Mouse (Mus musculus): Measurements from ENCODE around the gene Gps2. TPM values are rescaled to one million over a fixed set of nuclear protein-coding genes. Genes with fewer than 3 reads are reported as not detected.

The Gps2 gene
- total RNA-seq (2021) = 10 to 100 TPM; 37.8 to 38.3 TPM

GRCm38 (mm10) chr11:69913554-69914371, at the start of gene Gps2:
Gene Gps2, plus strand, starts transcription at chr11:69913888.
- peak; percentile 93 for DNase-seq
- intact Hi-C loops (cut with DNase I) = no loop called here

- no peak for DNase-seq
- intact Hi-C loops (cut with DNase I) = no loop called here
These were observed 49.4 kb upstream of the Gps2 start for GRCm38 (mm10) chr11:69864138-69864860.

GRCm38 (mm10) chr11:69865561-69865960, 48.1 kb upstream of the Gps2 start:
- no peak for DNase-seq
- intact Hi-C loops (cut with DNase I) = no loop called here

GRCm38 (mm10) chr11:69867335-69867734, 46.4 kb upstream of the Gps2 start:
- intact Hi-C loops (cut with DNase I) = no loop called here
- no peak for DNase-seq

GRCm38 (mm10) chr11:69870289-69871069, 43.2 kb upstream of the Gps2 start:
- intact Hi-C loops (cut with DNase I) = no loop called here
- DNase-seq = no peak

- DNase-seq = no peak
- intact Hi-C loops (cut with DNase I) = no loop called here
These were observed 41.9 kb upstream of the Gps2 start for GRCm38 (mm10) chr11:69871822-69872221.

- intact Hi-C loops (cut with DNase I) = no loop called here
These were observed 41.2 kb upstream of the Gps2 start for GRCm38 (mm10) chr11:69872451-69872850.

GRCm38 (mm10) chr11:69876186-69876585, 37.5 kb upstream of the Gps2 start:
- DNase-seq = no peak

More at GRCm38 (mm10) chr11:69872451-69872850, 41.2 kb upstream of the Gps2 start:
- no peak for DNase-seq

DNA sequence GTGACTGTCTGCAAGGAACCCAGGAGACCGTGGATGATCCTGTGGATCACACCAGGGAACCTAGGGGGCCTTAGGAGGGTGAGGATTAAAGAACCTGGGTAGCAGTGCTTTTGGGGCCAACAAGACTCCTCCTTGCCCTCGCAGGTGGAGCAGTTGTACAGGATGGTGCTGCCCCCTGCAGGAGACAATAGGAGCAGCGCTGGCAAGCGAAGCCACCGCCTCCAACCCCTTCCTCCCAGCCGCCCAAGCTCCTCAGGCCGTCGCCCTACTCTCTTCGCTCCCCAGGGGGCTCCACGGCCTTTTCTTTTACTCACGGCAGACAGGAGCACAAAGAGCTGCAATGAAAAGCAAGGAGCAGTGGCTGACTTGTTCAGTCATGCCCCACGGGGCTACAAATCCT, 36.8 kb upstream of the Gps2 start:
- DNase-seq = peak; percentile 86
- intact Hi-C loops (cut with DNase I) = no loop called here

More at GRCm38 (mm10) chr11:69876186-69876585, 37.5 kb upstream of the Gps2 start:
- intact Hi-C loops (cut with DNase I) = no loop called here

DNA sequence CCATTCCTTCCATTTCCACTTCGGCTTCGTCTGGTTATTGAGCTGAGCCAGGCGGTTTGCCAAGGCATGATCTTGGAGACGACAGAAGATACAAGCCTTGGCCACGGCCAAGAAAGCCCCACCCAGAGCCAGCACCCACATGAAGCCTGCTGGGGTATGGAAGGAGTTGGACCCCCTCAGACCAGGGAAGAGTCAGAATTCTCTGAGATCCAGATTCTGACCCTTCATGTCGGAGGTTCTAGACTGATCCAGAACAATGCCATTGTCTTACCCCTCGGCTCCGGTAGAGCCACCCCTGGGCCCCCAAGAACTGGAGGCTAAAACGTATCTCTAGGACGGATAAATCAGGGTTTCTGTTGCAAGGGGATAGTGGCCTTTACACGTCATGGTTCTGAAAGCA, 35.8 kb upstream of the Gps2 start, which contains the start of gene Tmem95:
Gene Tmem95 (minus strand): TSS at position 141 of the 400 bp plus-strand sequence.
- intact Hi-C loops (cut with DNase I) = no loop called here
- DNase-seq = no peak

GRCm38 (mm10) chr11:69878399-69878798, 35.3 kb upstream of the Gps2 start:
- DNase-seq = no peak
- intact Hi-C loops (cut with DNase I) = no loop called here

- intact Hi-C loops (cut with DNase I) = no loop called here
- DNase-seq = no peak
These were observed 34.7 kb upstream of the Gps2 start for GRCm38 (mm10) chr11:69878952-69879351.

- DNase-seq = no peak
- intact Hi-C loops (cut with DNase I) = no loop called here
These were observed 34.0 kb upstream of the Gps2 start for GRCm38 (mm10) chr11:69879711-69880110.

DNA sequence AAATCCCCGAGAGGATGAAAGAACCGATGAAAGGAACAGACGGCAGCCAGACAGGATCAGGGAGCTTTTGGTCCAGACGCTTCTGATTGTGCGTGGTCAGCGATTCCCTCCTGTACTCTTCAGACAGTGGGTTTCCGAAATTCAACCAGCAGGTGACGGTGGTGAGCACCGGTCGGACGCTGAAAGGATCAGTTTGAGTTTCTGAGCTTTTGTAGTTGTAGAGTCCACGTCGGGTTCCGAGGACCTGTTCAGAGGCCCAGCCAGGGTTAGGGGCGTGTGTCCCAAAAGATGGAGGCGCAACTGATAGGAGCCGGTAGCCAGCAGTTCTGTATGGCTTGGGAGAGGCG, 33.2 kb upstream of the Gps2 start:
- peak; percentile 60 for DNase-seq
- intact Hi-C loops (cut with DNase I) = no loop called here

DNA sequence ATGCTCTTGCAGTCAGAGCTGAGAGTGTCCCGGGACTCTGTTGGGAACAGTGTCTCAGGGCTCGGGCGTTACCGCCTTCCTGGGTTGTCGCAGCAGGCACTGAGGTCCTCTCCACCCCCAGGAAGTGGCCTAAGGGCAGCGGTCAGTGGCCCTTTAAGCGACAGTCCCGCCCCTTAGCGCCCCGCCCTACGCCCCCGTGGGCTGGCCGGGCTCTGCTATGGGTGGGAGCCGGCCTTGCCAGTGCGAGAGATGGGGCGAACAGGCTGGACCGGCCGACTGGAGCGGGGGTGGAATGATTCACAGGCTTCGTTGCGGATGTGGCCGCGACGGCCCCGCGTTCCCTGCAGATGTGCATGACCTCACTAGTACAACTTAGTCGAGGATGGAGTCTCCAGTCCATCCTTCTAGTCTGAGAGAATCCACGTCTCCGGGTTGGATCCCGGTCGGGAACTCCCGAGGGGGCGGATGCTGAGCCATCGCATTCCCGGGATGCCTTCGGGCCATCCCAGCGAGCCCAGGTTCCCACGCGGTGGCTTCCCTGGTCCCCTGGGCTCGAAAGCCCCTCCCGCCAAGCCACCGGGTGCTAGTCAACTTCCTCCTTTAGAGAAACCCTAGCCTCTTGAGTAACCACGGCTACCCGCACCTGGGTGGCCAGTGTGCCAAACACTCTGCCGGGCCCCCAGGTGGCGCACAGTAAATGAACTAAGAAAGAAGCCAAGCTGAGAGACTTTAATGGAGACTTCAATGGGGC, 32.7 kb upstream of the Gps2 start, which contains the start of gene Kctd11:
Gene Kctd11 (minus strand): TSS at position 554 of the 751 bp plus-strand sequence.
- DNase-seq = peak; percentile 75
- intact Hi-C loops (cut with DNase I) = no loop called here

- DNase-seq = no peak
- intact Hi-C loops (cut with DNase I) = no loop called here
These were observed 31.7 kb upstream of the Gps2 start for GRCm38 (mm10) chr11:69881787-69882670.

DNA sequence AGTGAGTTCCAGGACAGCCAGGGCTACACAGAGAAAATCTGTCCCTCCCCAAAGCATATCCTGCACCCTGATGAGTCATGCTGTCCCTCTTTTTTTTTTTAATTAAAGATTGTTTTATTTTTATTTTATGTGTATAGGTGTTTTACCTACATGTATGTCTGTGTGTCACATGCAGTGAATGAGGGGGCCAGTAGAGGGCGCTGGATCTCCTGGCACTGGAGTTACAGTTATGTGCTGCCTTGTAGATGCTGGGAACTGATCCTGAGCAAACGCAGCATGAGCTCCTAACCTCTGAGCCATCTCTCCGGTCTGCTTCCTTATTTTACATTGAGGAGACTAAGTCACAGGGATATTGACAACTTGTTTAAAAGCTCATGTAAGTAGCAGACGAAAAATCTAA, 30.6 kb upstream of the Gps2 start:
- intact Hi-C loops (cut with DNase I) = no loop called here
- DNase-seq = no peak

- no peak for DNase-seq
- intact Hi-C loops (cut with DNase I) = no loop called here
These were observed 30.0 kb upstream of the Gps2 start for GRCm38 (mm10) chr11:69883527-69884151.

DNA sequence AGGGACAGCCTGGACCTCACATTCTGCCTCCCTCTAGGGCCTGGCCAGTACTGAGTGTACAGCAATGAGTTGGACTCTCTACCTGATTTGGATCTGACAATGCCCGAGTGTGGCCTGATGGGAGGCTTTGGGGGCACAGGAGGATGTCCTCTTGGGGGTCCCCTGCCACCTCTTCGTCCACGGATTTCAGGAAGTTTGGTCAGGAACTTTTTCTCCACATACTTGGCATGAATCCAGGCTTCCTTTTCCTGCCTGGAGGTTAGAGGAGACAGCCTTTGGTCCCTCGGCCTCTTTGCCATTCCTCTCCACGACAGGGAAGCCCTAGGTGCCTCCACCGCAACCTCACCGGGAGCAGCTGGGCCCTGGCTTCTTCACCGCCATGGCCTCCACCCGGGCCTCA, 29.4 kb upstream of the Gps2 start:
- intact Hi-C loops (cut with DNase I) = no loop called here

More for the DNA sequence above, 29.4 kb upstream of the Gps2 start:
- DNase-seq = no peak

Data from left cerebral cortex, postnatal 4 days (tissue).